Mouse (Mus musculus): Measurements from ENCODE around the gene Prr9. TPM values are rescaled to one million over a fixed set of nuclear protein-coding genes. Genes with fewer than 3 reads are reported as not detected.

The Prr9 gene
- polyA plus RNA-seq (2015; fragmentation: Nextera tagmentation; extraction: Ambion mirVana): 0.12 TPM in 1 of 2 replicates, not detected in the other

DNA sequence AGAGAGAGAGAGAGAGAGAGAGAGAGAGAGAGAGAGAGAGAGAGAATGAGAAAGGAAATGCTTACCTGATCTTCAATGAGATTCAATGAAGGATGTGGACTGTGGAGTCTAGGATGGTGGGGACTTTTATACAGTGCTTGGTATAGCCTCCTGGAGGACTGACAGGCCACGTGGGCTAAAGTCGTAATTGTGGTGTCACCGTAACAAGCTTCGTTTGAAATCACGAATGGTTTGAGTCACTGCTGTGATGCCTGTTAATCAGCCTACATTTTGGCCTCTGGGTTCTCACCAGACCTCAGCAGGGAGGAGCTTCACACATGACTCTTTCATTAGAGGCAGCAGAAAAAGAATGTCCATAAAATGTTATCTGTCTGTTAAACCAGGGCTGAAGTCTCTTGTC is at the start of gene Prr9:
Gene Prr9, minus strand, starts transcription at position 101 of the 400 bp plus-strand sequence.
- Histone ChIP-seq H3K9me3 (replicated peaks; ENCODE audit: control insufficient read depth, low read length) (no peaks in the 10 kb centered on the region), H3K27ac (ENCODE audit: low read length) (no peak within 1 kb of the TSS), H3K9ac (ENCODE audit: low read length) (no peak within 1 kb of the TSS), H3K27me3 (ENCODE audit: control insufficient read depth, insufficient read depth, low read length) (no peaks in the 10 kb centered on the region), H3K4me2 (ENCODE audit: low read depth, low read length) (no peak within 1 kb of the TSS), H3K4me1 (ENCODE audit: control insufficient read depth, insufficient read depth, low read length) (no peaks in the 10 kb centered on the region), H3K36me3 (ENCODE audit: control insufficient read depth, insufficient read depth) (no peaks in the 10 kb centered on the region), H3K4me3 (ENCODE audit: low read length) (no peak within 1 kb of the TSS)
- WGBS: 75% methylated on average over 5 of the region's 5 CpGs
- ATAC-seq (replicated peaks; ENCODE audit: extremely low read depth, insufficient read depth, low FRiP score): no peak

DNA sequence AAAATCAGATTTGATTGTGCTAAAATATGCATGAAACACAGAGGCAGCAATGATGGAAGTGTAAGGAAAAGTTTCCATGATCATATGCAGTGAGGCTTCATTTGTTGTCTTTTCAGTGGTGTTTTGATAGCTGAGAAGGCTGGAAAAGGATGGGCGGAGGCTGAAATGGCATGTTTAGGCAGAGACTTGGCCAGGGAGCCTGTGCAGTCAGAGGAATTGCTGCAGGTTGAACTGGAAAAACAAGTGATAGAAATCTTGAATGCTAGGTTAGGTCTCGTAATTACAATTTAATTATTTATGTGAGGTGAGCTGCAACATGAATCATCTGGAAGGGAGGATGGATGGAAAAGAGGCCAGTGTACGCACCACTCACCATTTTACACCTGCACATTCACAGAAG is 46.1 kb upstream of the Prr9 start:
- no peaks in the 10 kb centered on the region for H3K9me3 ChIP-seq (replicated peaks; ENCODE audit: control insufficient read depth, low read length)
- H3K9ac ChIP-seq (ENCODE audit: low read length): no peak overlapping the region
- no peaks in the 10 kb centered on the region for H3K4me1 ChIP-seq (ENCODE audit: control insufficient read depth, insufficient read depth, low read length)
- ATAC-seq (replicated peaks; ENCODE audit: extremely low read depth, insufficient read depth, low FRiP score): no peak
- H3K4me2 ChIP-seq (ENCODE audit: low read depth, low read length): no peak overlapping the region
- H3K4me3 ChIP-seq (ENCODE audit: low read length): no peak overlapping the region
- WGBS: 71% methylated on average over 3 of the region's 3 CpGs
- H3K27ac ChIP-seq (ENCODE audit: low read length): no peak overlapping the region
- no peaks in the 10 kb centered on the region for H3K36me3 ChIP-seq (ENCODE audit: control insufficient read depth, insufficient read depth)
- no peaks in the 10 kb centered on the region for H3K27me3 ChIP-seq (ENCODE audit: control insufficient read depth, insufficient read depth, low read length)

DNA sequence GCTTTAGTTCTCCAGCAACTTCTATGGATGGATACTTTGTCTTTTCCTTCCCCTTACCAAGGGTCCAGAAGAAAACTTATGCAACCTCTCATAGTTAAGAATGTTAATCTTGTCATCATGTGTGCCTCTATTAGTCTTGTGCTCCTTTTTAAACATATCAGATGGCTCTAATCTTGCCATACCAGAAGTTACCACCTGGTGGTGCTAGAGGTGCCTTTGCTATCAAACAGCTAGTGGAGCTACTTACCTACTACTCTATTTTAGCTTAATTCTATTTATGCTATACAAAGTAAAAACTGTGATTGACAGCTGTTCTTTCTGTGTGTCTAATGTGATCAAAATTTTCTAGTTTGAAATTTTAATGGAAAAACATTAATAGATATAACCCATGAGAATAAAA is 29.6 kb upstream of the Prr9 start:
- no peak overlapping the region for H3K27ac ChIP-seq (ENCODE audit: low read length)
- no peaks in the 10 kb centered on the region for H3K4me1 ChIP-seq (ENCODE audit: control insufficient read depth, insufficient read depth, low read length)
- H3K4me3 ChIP-seq (ENCODE audit: low read length): no peak overlapping the region
- H3K36me3 ChIP-seq (ENCODE audit: control insufficient read depth, insufficient read depth): no peaks in the 10 kb centered on the region
- ATAC-seq (replicated peaks; ENCODE audit: extremely low read depth, insufficient read depth, low FRiP score): no peak
- H3K9ac ChIP-seq (ENCODE audit: low read length): no peak overlapping the region
- H3K4me2 ChIP-seq (ENCODE audit: low read depth, low read length): no peak overlapping the region
- no peaks in the 10 kb centered on the region for H3K27me3 ChIP-seq (ENCODE audit: control insufficient read depth, insufficient read depth, low read length)
- no peaks in the 10 kb centered on the region for H3K9me3 ChIP-seq (replicated peaks; ENCODE audit: control insufficient read depth, low read length)

DNA sequence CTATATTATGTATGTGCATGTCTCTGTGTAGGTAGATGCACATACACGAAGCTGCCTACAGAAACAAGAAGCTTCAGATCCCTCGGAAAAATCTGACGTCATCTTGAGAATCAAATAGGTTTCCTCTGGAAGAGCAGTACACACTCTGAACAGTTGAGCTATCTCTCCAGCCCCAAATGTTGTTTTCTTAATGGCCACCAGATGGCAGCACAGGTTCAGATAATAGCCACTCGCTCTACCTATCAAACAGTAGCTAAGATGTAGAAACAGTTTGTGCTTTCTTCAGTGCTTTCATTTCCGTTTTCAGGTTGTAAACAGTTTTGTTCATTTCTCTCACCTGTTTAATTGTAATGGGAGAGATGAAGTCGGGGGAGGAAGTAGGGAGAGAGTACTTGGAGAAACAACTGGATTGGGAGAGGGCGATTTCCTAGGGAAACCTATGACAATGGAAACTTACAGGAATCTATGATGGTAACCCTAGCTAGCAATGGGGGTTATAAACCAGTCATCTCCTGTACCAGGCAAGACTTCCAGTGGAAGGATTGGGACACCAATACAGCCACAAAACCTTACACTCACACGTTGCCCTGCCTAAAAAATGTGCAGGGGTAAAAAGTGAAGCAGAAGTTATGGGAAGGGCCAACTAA is 27.0 kb upstream of the Prr9 start:
- H3K9me3 ChIP-seq (replicated peaks; ENCODE audit: control insufficient read depth, low read length): no peaks in the 10 kb centered on the region
- H3K4me1 ChIP-seq (ENCODE audit: control insufficient read depth, insufficient read depth, low read length): no peaks in the 10 kb centered on the region
- no peak overlapping the region for H3K4me3 ChIP-seq (ENCODE audit: low read length)
- no peaks in the 10 kb centered on the region for H3K36me3 ChIP-seq (ENCODE audit: control insufficient read depth, insufficient read depth)
- H3K9ac ChIP-seq (ENCODE audit: low read length): no peak overlapping the region
- ATAC-seq (replicated peaks; ENCODE audit: extremely low read depth, insufficient read depth, low FRiP score): 0 out of 2 replicates have a peak, but pooled peaks have one; percentile 75
- no peak overlapping the region for H3K27ac ChIP-seq (ENCODE audit: low read length)
- WGBS: 23% methylated on average over 8 of the region's 8 CpGs
- no peaks in the 10 kb centered on the region for H3K27me3 ChIP-seq (ENCODE audit: control insufficient read depth, insufficient read depth, low read length)
- H3K4me2 ChIP-seq (ENCODE audit: low read depth, low read length): no peak overlapping the region

DNA sequence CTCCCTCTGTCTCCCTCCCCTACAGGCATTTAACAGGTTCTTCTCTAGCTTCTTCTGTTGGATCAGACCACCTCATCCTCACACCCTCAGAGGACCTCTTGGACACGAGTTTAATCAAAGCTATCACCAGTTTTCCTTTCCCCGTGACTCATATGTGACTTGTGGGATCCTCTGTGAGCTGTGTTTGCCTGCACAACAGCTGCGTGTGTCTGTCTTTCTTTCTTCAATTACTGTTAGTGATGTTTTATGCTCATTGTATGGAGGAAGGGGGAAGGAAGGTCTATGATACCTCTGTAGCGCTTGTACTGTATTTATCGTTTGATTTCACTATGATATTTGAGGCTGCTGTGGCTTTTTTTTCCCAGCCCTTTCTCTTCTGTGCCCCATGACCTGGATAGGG is 24.2 kb upstream of the Prr9 start:
- no peaks in the 10 kb centered on the region for H3K4me1 ChIP-seq (ENCODE audit: control insufficient read depth, insufficient read depth, low read length)
- no peak for ATAC-seq (replicated peaks; ENCODE audit: extremely low read depth, insufficient read depth, low FRiP score)
- H3K9ac ChIP-seq (ENCODE audit: low read length): no peak overlapping the region
- no peaks in the 10 kb centered on the region for H3K27me3 ChIP-seq (ENCODE audit: control insufficient read depth, insufficient read depth, low read length)
- H3K4me2 ChIP-seq (ENCODE audit: low read depth, low read length): no peak overlapping the region
- 63% methylated on average over 5 of the region's 5 CpGs for WGBS
- H3K27ac ChIP-seq (ENCODE audit: low read length): no peak overlapping the region
- H3K9me3 ChIP-seq (replicated peaks; ENCODE audit: control insufficient read depth, low read length): no peaks in the 10 kb centered on the region
- H3K4me3 ChIP-seq (ENCODE audit: low read length): no peak overlapping the region
- H3K36me3 ChIP-seq (ENCODE audit: control insufficient read depth, insufficient read depth): no peaks in the 10 kb centered on the region

DNA sequence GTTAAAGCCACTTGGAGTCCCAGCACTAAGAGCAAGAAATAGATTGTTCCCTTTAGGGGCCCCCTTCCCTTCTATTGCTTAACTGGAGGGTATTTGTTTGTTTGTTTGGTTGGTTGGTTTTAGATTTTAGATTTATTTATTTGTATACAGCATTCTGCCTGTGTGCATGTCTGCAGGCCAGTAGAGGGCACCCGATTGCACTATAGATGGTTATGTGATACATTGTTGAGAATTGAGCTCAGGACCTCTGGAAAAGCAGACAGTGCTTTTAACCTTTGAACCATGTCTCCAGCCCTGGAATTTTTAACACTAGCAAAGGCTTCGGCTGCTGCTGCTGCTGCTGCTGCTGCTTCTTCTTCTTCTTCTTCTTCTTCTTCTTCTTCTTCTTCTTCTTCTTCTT is 23.7 kb upstream of the Prr9 start:
- 40% methylated on average over 2 of the region's 2 CpGs for WGBS
- no peak overlapping the region for H3K27ac ChIP-seq (ENCODE audit: low read length)
- ATAC-seq (replicated peaks; ENCODE audit: extremely low read depth, insufficient read depth, low FRiP score): no peak
- H3K9me3 ChIP-seq (replicated peaks; ENCODE audit: control insufficient read depth, low read length): no peaks in the 10 kb centered on the region
- H3K4me3 ChIP-seq (ENCODE audit: low read length): no peak overlapping the region
- H3K27me3 ChIP-seq (ENCODE audit: control insufficient read depth, insufficient read depth, low read length): no peaks in the 10 kb centered on the region
- no peak overlapping the region for H3K4me2 ChIP-seq (ENCODE audit: low read depth, low read length)
- H3K36me3 ChIP-seq (ENCODE audit: control insufficient read depth, insufficient read depth): no peaks in the 10 kb centered on the region
- no peak overlapping the region for H3K9ac ChIP-seq (ENCODE audit: low read length)
- no peaks in the 10 kb centered on the region for H3K4me1 ChIP-seq (ENCODE audit: control insufficient read depth, insufficient read depth, low read length)

DNA sequence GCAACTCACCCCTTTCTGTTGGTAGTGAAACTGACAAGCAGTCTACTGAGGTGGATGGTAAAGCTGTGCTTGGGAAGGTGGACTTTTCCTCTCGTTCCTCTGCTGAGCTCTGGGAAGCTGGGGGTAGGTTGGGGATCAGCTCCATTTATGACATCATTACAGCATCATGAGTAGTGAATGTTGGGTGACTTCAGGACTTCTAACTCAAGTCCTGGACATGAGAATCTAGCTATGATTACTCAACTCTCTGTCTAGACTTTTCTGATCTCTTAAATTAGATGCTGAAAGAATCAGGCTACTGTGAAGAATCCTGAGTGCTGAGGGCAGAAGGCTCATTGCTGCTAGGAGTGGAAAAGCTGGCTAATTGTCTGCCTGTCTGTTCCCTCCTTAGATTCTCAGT is 18.9 kb upstream of the Prr9 start, which contains the start of gene Lelp1:
Gene Lelp1, minus strand, starts transcription at position 101 of the 400 bp plus-strand sequence.
- no peak within 1 kb of the TSS for H3K27ac ChIP-seq (ENCODE audit: low read length)
- H3K4me3 ChIP-seq (ENCODE audit: low read length): no peak within 1 kb of the TSS
- H3K36me3 ChIP-seq (ENCODE audit: control insufficient read depth, insufficient read depth): no peaks in the 10 kb centered on the region
- H3K4me2 ChIP-seq (ENCODE audit: low read depth, low read length): no peak within 1 kb of the TSS
- no peak within 1 kb of the TSS for H3K9ac ChIP-seq (ENCODE audit: low read length)
- no peaks in the 10 kb centered on the region for H3K9me3 ChIP-seq (replicated peaks; ENCODE audit: control insufficient read depth, low read length)
- H3K4me1 ChIP-seq (ENCODE audit: control insufficient read depth, insufficient read depth, low read length): no peaks in the 10 kb centered on the region
- 71% methylated on average over 1 of the region's 1 CpGs for WGBS
- ATAC-seq (replicated peaks; ENCODE audit: extremely low read depth, insufficient read depth, low FRiP score): no peak
- H3K27me3 ChIP-seq (ENCODE audit: control insufficient read depth, insufficient read depth, low read length): no peaks in the 10 kb centered on the region

DNA sequence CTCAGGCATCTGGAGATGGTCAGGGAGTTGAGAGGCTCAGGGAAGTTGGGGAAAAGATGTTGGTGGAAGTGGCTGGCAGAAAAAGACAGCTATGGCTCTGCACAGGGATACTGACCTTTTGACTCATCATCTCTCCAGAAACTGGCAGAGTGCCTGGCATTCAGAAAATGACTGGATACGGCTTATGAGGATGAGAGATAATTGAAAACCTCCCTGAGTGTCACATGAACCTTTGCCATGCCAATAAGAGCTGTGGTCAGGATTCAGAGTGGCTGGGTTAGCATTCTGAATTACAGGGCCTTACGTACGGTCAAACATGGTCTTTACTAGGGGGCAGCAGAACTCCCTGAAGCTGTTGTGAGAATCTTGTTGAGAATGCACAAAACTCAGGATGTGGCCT is 2.8 kb downstream of the Prr9 start:
- WGBS: 59% methylated on average over 3 of the region's 3 CpGs
- H3K4me1 ChIP-seq (ENCODE audit: control insufficient read depth, insufficient read depth, low read length): no peaks in the 10 kb centered on the region
- H3K27ac ChIP-seq (ENCODE audit: low read length): no peak overlapping the region
- H3K9ac ChIP-seq (ENCODE audit: low read length): no peak overlapping the region
- H3K4me2 ChIP-seq (ENCODE audit: low read depth, low read length): no peak overlapping the region
- H3K36me3 ChIP-seq (ENCODE audit: control insufficient read depth, insufficient read depth): no peaks in the 10 kb centered on the region
- H3K27me3 ChIP-seq (ENCODE audit: control insufficient read depth, insufficient read depth, low read length): no peaks in the 10 kb centered on the region
- no peak for ATAC-seq (replicated peaks; ENCODE audit: extremely low read depth, insufficient read depth, low FRiP score)
- no peak overlapping the region for H3K4me3 ChIP-seq (ENCODE audit: low read length)
- no peaks in the 10 kb centered on the region for H3K9me3 ChIP-seq (replicated peaks; ENCODE audit: control insufficient read depth, low read length)

DNA sequence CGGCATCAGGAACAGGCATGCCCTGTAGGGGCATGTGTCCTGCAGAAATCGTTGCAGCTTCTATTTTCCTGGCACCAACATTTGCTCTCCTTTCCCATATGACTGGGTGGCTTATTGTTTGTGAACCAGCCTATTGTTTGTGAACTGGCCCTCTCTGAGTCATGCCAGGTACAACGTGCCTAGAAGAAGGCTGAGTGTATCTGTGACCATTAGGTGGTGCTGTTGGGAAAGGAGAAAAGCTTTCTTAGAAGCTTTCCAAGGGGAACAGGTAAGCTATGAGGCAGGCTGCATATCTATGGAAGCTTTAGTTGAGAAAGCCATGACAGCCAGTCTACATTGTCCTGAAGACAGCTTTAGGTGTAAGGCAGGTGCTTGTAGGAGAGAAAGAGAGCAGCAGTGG is 5.8 kb downstream of the Prr9 start:
- no peak overlapping the region for H3K27ac ChIP-seq (ENCODE audit: low read length)
- H3K36me3 ChIP-seq (ENCODE audit: control insufficient read depth, insufficient read depth): no peaks in the 10 kb centered on the region
- H3K27me3 ChIP-seq (ENCODE audit: control insufficient read depth, insufficient read depth, low read length): no peaks in the 10 kb centered on the region
- H3K9ac ChIP-seq (ENCODE audit: low read length): no peak overlapping the region
- H3K4me1 ChIP-seq (ENCODE audit: control insufficient read depth, insufficient read depth, low read length): no peaks in the 10 kb centered on the region
- 34% methylated on average over 3 of the region's 3 CpGs for WGBS
- H3K4me3 ChIP-seq (ENCODE audit: low read length): no peak overlapping the region
- H3K4me2 ChIP-seq (ENCODE audit: low read depth, low read length): no peak overlapping the region
- H3K9me3 ChIP-seq (replicated peaks; ENCODE audit: control insufficient read depth, low read length): no peaks in the 10 kb centered on the region
- no peak for ATAC-seq (replicated peaks; ENCODE audit: extremely low read depth, insufficient read depth, low FRiP score)
